Mouse (Mus musculus): Measurements from ENCODE around the gene Kctd15.

Kctd15 gene

GRCm38 (mm10) chr7:34630211-34631085 is 26.1 kb downstream of the Kctd15 start:
- ATAC-seq (ENCODE audit: insufficient number of reproducible peaks, low FRiP score, low TSS enrichment), result no peak

GRCm38 (mm10) chr7:34629702-34630210 is 26.8 kb downstream of the Kctd15 start:
- no peak for ATAC-seq (ENCODE audit: insufficient number of reproducible peaks, low FRiP score, low TSS enrichment)

- ATAC-seq (ENCODE audit: insufficient number of reproducible peaks, low FRiP score, low TSS enrichment), result no peak
Observed at GRCm38 (mm10) chr7:34620411-34620810, 36.1 kb downstream of the Kctd15 start.

GRCm38 (mm10) chr7:34618141-34618890 is 38.2 kb downstream of the Kctd15 start:
- no peak for ATAC-seq (ENCODE audit: insufficient number of reproducible peaks, low FRiP score, low TSS enrichment)

- ATAC-seq (ENCODE audit: insufficient number of reproducible peaks, low FRiP score, low TSS enrichment), result no peak
Observed at GRCm38 (mm10) chr7:34616275-34616674, 40.3 kb downstream of the Kctd15 start.

- no peak for ATAC-seq (ENCODE audit: insufficient number of reproducible peaks, low FRiP score, low TSS enrichment)
Observed at GRCm38 (mm10) chr7:34610445-34610844, 46.1 kb downstream of the Kctd15 start.

GRCm38 (mm10) chr7:34607334-34607970 is 49.1 kb downstream of the Kctd15 start:
- no peak for ATAC-seq (ENCODE audit: insufficient number of reproducible peaks, low FRiP score, low TSS enrichment)

GRCm38 (mm10) chr7:34606729-34607128 is 49.8 kb downstream of the Kctd15 start:
- no peak for ATAC-seq (ENCODE audit: insufficient number of reproducible peaks, low FRiP score, low TSS enrichment)

GRCm38 (mm10) chr7:34606051-34606450 is 50.5 kb downstream of the Kctd15 start:
- ATAC-seq (ENCODE audit: insufficient number of reproducible peaks, low FRiP score, low TSS enrichment), result no peak

GRCm38 (mm10) chr7:34598576-34598975 is 58.0 kb downstream of the Kctd15 start:
- no peak for ATAC-seq (ENCODE audit: insufficient number of reproducible peaks, low FRiP score, low TSS enrichment)

- no peak for ATAC-seq (ENCODE audit: insufficient number of reproducible peaks, low FRiP score, low TSS enrichment)
Observed at GRCm38 (mm10) chr7:34597986-34598385, 58.5 kb downstream of the Kctd15 start.

- no peak for ATAC-seq (ENCODE audit: insufficient number of reproducible peaks, low FRiP score, low TSS enrichment)
Observed at GRCm38 (mm10) chr7:34596531-34597235, 59.8 kb downstream of the Kctd15 start.

GRCm38 (mm10) chr7:34595307-34595565 is 61.3 kb downstream of the Kctd15 start:
- no peak for ATAC-seq (ENCODE audit: insufficient number of reproducible peaks, low FRiP score, low TSS enrichment)

- ATAC-seq (ENCODE audit: insufficient number of reproducible peaks, low FRiP score, low TSS enrichment), result no peak
Observed at GRCm38 (mm10) chr7:34594501-34595306, 61.8 kb downstream of the Kctd15 start.

GRCm38 (mm10) chr7:34590711-34591110 is 65.8 kb downstream of the Kctd15 start:
- no peak for ATAC-seq (ENCODE audit: insufficient number of reproducible peaks, low FRiP score, low TSS enrichment)

Measured in cerebellum, adult (tissue).